Mouse (Mus musculus) hindbrain, embryonic 11.5 days (tissue): ENCODE measurements around the gene Tsc2. TPM values are rescaled to one million over a fixed set of nuclear protein-coding genes. Genes with fewer than 3 reads are reported as not detected.

Experiments
- ATAC-seq: fragments of 200-750 bp; cut with Nextera tagmentation; 2 replicates; pipeline ENCODE4 v1.8.0; 2017; ENCODE audit warnings: mild to moderate bottlenecking, moderate TSS enrichment, moderate library complexity; ENCODE audit not compliant: low FRiP score
- DNase-seq: peaks from one replicate; pipeline ENCODE4 v3.0.0-alpha.2; 2015; ENCODE audit warnings: low spot score
- H3K27ac ChIP-seq: fragments of 300-500 bp; sonication (generic); 2 replicates; pipeline ENCODE4 v1.5.1; 2014; ENCODE audit warnings: mild to moderate bottlenecking, low read depth, low read length
- H3K27me3 ChIP-seq: fragments of 300-500 bp; sonication (generic); 2 replicates; pipeline ENCODE4 v1.6.1; 2014; ENCODE audit warnings: mild to moderate bottlenecking, low read length, moderate library complexity, mixed read lengths; ENCODE audit not compliant: control insufficient read depth, insufficient read depth
- H3K36me3 ChIP-seq: fragments of 300-500 bp; sonication (generic); 2 replicates; pipeline ENCODE4 v1.6.1; 2014; ENCODE audit warnings: mild to moderate bottlenecking, low read length, moderate library complexity, mixed read lengths; ENCODE audit not compliant: control insufficient read depth, insufficient read depth
- H3K4me1 ChIP-seq: fragments of 300-500 bp; sonication (generic); replicated peaks from 2 replicates; pipeline ENCODE4 v1.6.1; 2014; ENCODE audit warnings: low read length, mixed read lengths; ENCODE audit not compliant: control insufficient read depth, insufficient read depth
- H3K4me2 ChIP-seq: fragments of 300-500 bp; sonication (generic); replicated peaks from 2 replicates; pipeline ENCODE4 v1.6.1; 2014; ENCODE audit warnings: mild to moderate bottlenecking, low read depth, low read length
- H3K4me3 ChIP-seq: fragments of 300-500 bp; sonication (generic); 2 replicates; pipeline ENCODE4 v1.5.1; 2014; ENCODE audit warnings: low read depth, low read length
- H3K9ac ChIP-seq: fragments of 300-500 bp; sonication (generic); 2 replicates; pipeline ENCODE4 v1.6.1; 2014; ENCODE audit warnings: low read depth, low read length
- H3K9me3 ChIP-seq: fragments of 300-500 bp; sonication (generic); 2 replicates; pipeline ENCODE4 v1.6.1; 2016; ENCODE audit warnings: low read length; ENCODE audit not compliant: control insufficient read depth
- WGBS: fragments of 180-500 bp; shearing (Covaris S2); extraction: QIAGEN DNeasy Blood & Tissue Kit; methylation state at CpG from one replicate; pipeline ENCODE4 v1.1.7; 2014; 5-methylcytosine and 5-hydroxymethylcytosine counted together
- polyA plus RNA-seq: library from polyadenylated mRNA; unstranded; fragments of >200 nt; fragmentation: Nextera tagmentation; extraction: Ambion mirVana; gene quantifications from 2 replicates; pipeline ENCODE4 v1.2.1, GENCODE M21; 2014

Gene Tsc2
- polyA plus RNA-seq, 1 experiment from 2014 or later: 53.6 TPM

DNA sequence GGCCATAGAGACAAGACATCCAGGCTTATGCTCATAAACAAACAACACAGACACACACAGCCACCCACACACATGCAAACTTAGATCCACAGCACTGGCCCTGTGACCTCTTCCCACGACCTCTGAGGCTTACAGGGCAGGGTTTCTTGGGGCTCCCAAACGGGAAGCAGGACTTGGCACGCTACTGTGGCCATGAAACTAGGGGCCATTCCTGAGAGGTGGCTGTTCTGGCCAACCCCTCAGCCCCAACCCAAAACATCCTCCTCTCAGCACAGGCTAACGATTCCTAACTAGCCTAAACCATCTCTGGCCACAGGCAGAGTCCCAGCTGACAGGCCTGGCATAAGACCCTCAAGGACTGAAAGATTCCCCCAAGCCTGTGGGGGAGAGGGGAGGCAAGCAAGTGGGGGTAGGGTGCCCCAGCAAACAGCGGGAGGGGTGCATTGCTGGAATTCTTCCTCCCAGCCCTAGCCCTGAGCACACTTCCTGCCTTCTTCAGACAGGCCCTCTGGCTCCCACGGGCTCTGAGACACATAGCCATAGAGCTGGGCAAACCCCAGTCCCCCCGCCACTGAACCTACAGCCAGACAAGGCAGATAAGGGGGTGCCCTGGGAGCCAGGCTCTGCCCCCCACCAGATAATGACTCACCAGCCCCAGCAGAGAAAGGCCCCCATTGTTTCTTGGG is 11.7 kb upstream of the Tsc2 start:
- H3K27ac ChIP-seq: no peak overlapping the region
- 49% methylated on average over 7 of the region's 7 CpGs for WGBS

GRCm38 (mm10) chr17:24642791-24643343 is 10.4 kb upstream of the Tsc2 start:
- Histone ChIP-seq H3K27ac (no peak overlapping the region), H3K9ac (no peak overlapping the region), H3K4me3 (no peak overlapping the region), H3K4me2 (no peak overlapping the region), H3K36me3 (no peaks in the 10 kb centered on the region), H3K9me3 (no peaks in the 10 kb centered on the region), H3K27me3 (no peaks in the 10 kb centered on the region), H3K4me1 (no peaks in the 10 kb centered on the region)
- WGBS: 65% methylated on average over 6 of the region's 6 CpGs
- DNase-seq: no peak
- no peak for ATAC-seq

More for the DNA sequence above, 11.7 kb upstream of the Tsc2 start:
- DNase-seq: no peak
- no peak overlapping the region for H3K9ac ChIP-seq
- no peak for ATAC-seq
- H3K4me3 ChIP-seq: no peak overlapping the region
- no peak overlapping the region for H3K4me2 ChIP-seq
- H3K9me3 ChIP-seq: no peaks in the 10 kb centered on the region
- no peaks in the 10 kb centered on the region for H3K36me3 ChIP-seq
- no peaks in the 10 kb centered on the region for H3K4me1 ChIP-seq
- H3K27me3 ChIP-seq: 0 out of 2 replicates have a peak, but pooled peaks cover 3% of the 10 kb centered on the region

- no peaks in the 10 kb centered on the region for H3K27me3 ChIP-seq
- no peaks in the 10 kb centered on the region for H3K36me3 ChIP-seq
- H3K9ac ChIP-seq: no peak overlapping the region
- H3K4me3 ChIP-seq: no peak overlapping the region
- no peaks in the 10 kb centered on the region for H3K9me3 ChIP-seq
- DNase-seq (no peak), ATAC-seq (no peak)
- no peak overlapping the region for H3K4me2 ChIP-seq
- H3K27ac ChIP-seq: no peak overlapping the region
- WGBS: 93% methylated on average over 14 of the region's 14 CpGs
- H3K4me1 ChIP-seq: no peaks in the 10 kb centered on the region
These were observed 9.5 kb upstream of the Tsc2 start for GRCm38 (mm10) chr17:24641944-24642343.

- Histone ChIP-seq H3K4me2 (no peak overlapping the region), H3K4me1 (no peaks in the 10 kb centered on the region), H3K9ac (no peak overlapping the region), H3K27me3 (no peaks in the 10 kb centered on the region), H3K27ac (no peak overlapping the region), H3K4me3 (no peak overlapping the region), H3K9me3 (no peaks in the 10 kb centered on the region), H3K36me3 (no peaks in the 10 kb centered on the region)
- DNase-seq: no peak
- WGBS: 96% methylated on average over 15 of the region's 15 CpGs
- no peak for ATAC-seq
These were observed 8.2 kb upstream of the Tsc2 start for GRCm38 (mm10) chr17:24640581-24640980.

GRCm38 (mm10) chr17:24640119-24640518 is 7.7 kb upstream of the Tsc2 start:
- H3K36me3 ChIP-seq: no peaks in the 10 kb centered on the region
- WGBS: 91% methylated on average over 7 of the region's 7 CpGs
- ATAC-seq (no peak), DNase-seq (no peak)
- H3K4me2 ChIP-seq: no peak overlapping the region
- 0 out of 2 replicates have a peak overlapping the region, but pooled peaks have one; percentile 42 for H3K27ac ChIP-seq
- H3K9ac ChIP-seq: no peak overlapping the region
- H3K27me3 ChIP-seq: no peaks in the 10 kb centered on the region
- H3K4me3 ChIP-seq: no peak overlapping the region
- H3K4me1 ChIP-seq: no peaks in the 10 kb centered on the region
- H3K9me3 ChIP-seq: no peaks in the 10 kb centered on the region

GRCm38 (mm10) chr17:24639571-24639988 is 7.2 kb upstream of the Tsc2 start:
- Histone ChIP-seq H3K4me1 (no peaks in the 10 kb centered on the region), H3K27ac (0 out of 2 replicates have a peak overlapping the region, but pooled peaks have one; percentile 42), H3K9ac (no peak overlapping the region), H3K36me3 (no peaks in the 10 kb centered on the region), H3K4me2 (no peak overlapping the region), H3K27me3 (no peaks in the 10 kb centered on the region), H3K9me3 (no peaks in the 10 kb centered on the region), H3K4me3 (no peak overlapping the region)
- 67% methylated on average over 5 of the region's 5 CpGs for WGBS
- DNase-seq (peak; percentile 45), ATAC-seq (no peak)

- Histone ChIP-seq H3K27ac (peak overlapping the region; percentile 8; the same call in 1 of the 2 replicates), H3K4me2 (no peak overlapping the region), H3K36me3 (no peaks in the 10 kb centered on the region), H3K4me1 (no peaks in the 10 kb centered on the region), H3K9ac (no peak overlapping the region), H3K9me3 (no peaks in the 10 kb centered on the region), H3K4me3 (no peak overlapping the region), H3K27me3 (no peaks in the 10 kb centered on the region)
- ATAC-seq: no peak
- WGBS: 73% methylated on average over 9 of the region's 9 CpGs
- no peak for DNase-seq
These were observed 6.4 kb upstream of the Tsc2 start for GRCm38 (mm10) chr17:24638840-24639239.

- WGBS: 88% methylated on average over 4 of the region's 4 CpGs
These were observed 5.8 kb upstream of the Tsc2 start for GRCm38 (mm10) chr17:24638214-24638613.

More at GRCm38 (mm10) chr17:24638214-24638613, 5.8 kb upstream of the Tsc2 start:
- Histone ChIP-seq H3K9me3 (no peaks in the 10 kb centered on the region), H3K27ac (no peak overlapping the region), H3K27me3 (no peaks in the 10 kb centered on the region), H3K9ac (no peak overlapping the region), H3K36me3 (no peaks in the 10 kb centered on the region), H3K4me2 (no peak overlapping the region), H3K4me1 (no peaks in the 10 kb centered on the region), H3K4me3 (no peak overlapping the region)
- no peak for DNase-seq
- no peak for ATAC-seq
